Mouse (Mus musculus) kidney, postnatal 14 days (tissue): ENCODE measurements at regions not wholly inside any gene's neighbourhood (a gene's known extent, or its start where the extent isn't known, plus 50 kb on each side); places are given as distances from the start of the nearest gene placed in this dataset.
"Not testable (repeated sequence)": the region's sequence is repeated elsewhere in the genome, so short reads cannot be mapped to it uniquely, and the experiment has no call there.

ENCODE experiments used
- DNase-seq: peaks from one replicate; pipeline ENCODE4 v3.0.0; 2022; ENCODE audit warnings: mixed read lengths

GRCm38 (mm10) chr9:85637274-85637673, 111.9 kb downstream of the Ibtk start:
- DNase-seq = no peak

- no peak for DNase-seq
These were observed 113.0 kb downstream of the Ibtk start for GRCm38 (mm10) chr9:85636131-85636447.

- no peak for DNase-seq
These were observed 113.5 kb downstream of the Ibtk start for GRCm38 (mm10) chr9:85635438-85636130.

GRCm38 (mm10) chr9:85634786-85635185, 114.3 kb downstream of the Ibtk start:
- DNase-seq = not testable (repeated sequence)

- DNase-seq = no peak
These were observed 131.2 kb downstream of the Ibtk start for GRCm38 (mm10) chr9:85617972-85618371.

- DNase-seq = peak; percentile 10
These were observed 131.9 kb downstream of the Ibtk start for GRCm38 (mm10) chr9:85617177-85617777.

GRCm38 (mm10) chr9:85616266-85616869, 132.8 kb downstream of the Ibtk start:
- DNase-seq = no peak

GRCm38 (mm10) chr9:85609152-85609551, 140.0 kb downstream of the Ibtk start:
- DNase-seq = no peak

GRCm38 (mm10) chr9:85596959-85597358, 152.2 kb downstream of the Ibtk start:
- DNase-seq = peak; percentile 7

- DNase-seq = no peak
These were observed 155.3 kb downstream of the Ibtk start for GRCm38 (mm10) chr9:85593867-85594266.

GRCm38 (mm10) chr9:85592639-85593038, 156.5 kb downstream of the Ibtk start:
- no peak for DNase-seq

GRCm38 (mm10) chr9:85589210-85589609, 159.9 kb downstream of the Ibtk start:
- no peak for DNase-seq

GRCm38 (mm10) chr9:85588077-85588476, 161.1 kb downstream of the Ibtk start:
- DNase-seq = peak; percentile 31

- DNase-seq = no peak
These were observed 168.0 kb downstream of the Ibtk start for GRCm38 (mm10) chr9:85581028-85581595.

GRCm38 (mm10) chr9:85577812-85578211, 171.3 kb downstream of the Ibtk start:
- no peak for DNase-seq

GRCm38 (mm10) chr9:85577338-85577737, 171.8 kb downstream of the Ibtk start:
- no peak for DNase-seq

GRCm38 (mm10) chr9:85568877-85569276, 180.3 kb downstream of the Ibtk start:
- DNase-seq = no peak

GRCm38 (mm10) chr9:85551871-85552270, 197.3 kb downstream of the Ibtk start:
- DNase-seq = no peak

- DNase-seq = no peak
These were observed 198.7 kb downstream of the Ibtk start for GRCm38 (mm10) chr9:85550455-85550854.

GRCm38 (mm10) chr9:85546226-85546625, 202.9 kb downstream of the Ibtk start:
- DNase-seq = no peak

GRCm38 (mm10) chr9:85545566-85545965, 203.6 kb downstream of the Ibtk start:
- no peak for DNase-seq

GRCm38 (mm10) chr9:85538557-85538956, 210.6 kb downstream of the Ibtk start:
- no peak for DNase-seq

GRCm38 (mm10) chr9:85528421-85528820, 201.3 kb upstream of the Tent5a start:
- DNase-seq = no peak

- DNase-seq = no peak
These were observed 197.6 kb upstream of the Tent5a start for GRCm38 (mm10) chr9:85524733-85525132.
